Mouse (Mus musculus): ENCODE data around the gene Cog5.

The Cog5 gene

GRCm38 (mm10) chr12:31947476-31947875 lies 292.8 kb downstream of the Cog5 start:
- DNase-seq, result no peak

- DNase-seq, result no peak
Observed at GRCm38 (mm10) chr12:31948101-31949000, 293.7 kb downstream of the Cog5 start.

GRCm38 (mm10) chr12:31949193-31949741 lies 294.6 kb downstream of the Cog5 start:
- DNase-seq, result peak; percentile 89

DNA sequence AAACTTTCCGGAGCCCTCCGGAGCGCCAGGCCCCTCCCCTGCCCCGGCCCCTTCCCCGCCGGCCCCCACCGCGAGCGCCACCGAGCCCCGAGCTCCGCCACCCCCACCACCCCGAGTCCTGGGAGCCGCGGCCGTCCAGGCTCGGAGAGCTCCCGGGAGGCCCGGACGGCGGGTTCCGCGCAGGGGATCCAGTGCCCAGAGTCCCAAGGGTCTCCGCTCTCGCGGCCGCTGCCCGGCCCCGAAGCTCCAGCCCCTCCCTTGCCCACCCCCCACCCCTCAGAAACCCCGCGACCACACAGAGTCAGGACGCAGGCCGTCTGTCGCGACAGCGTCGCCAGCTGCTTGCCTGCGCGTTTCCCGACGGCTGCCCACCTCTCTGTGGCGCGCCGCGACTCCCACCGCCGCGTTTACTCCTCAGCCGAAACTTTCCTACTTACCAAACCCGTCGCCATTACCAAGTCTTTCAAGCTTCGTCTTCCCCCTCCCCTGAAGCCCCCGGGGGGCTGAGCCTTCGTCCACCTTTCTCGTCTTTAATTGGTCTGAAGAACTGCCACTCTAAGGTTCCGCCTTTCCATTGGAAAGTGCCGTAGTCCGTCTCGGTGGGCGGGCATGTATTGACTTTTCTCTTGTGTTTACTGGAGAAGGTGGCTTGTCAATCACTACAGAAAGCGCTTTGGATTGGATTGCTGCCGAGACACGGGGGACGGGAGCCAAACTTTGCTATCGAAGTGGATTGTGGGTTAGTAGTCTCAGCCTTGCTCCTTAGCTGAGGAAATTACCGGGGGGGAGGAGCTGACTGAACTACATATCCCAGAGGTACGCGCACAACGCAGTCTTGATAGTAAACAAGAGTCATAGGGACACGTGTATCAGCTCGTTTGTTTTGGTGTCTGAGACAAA lies 295.3 kb downstream of the Cog5 start, which contains the start of gene Hbp1:
TSS of gene Hbp1 (minus strand) at position 777 of the 900 bp plus-strand sequence.
- DNase-seq, result peak; percentile 99

GRCm38 (mm10) chr12:31950659-31951031 lies 296.0 kb downstream of the Cog5 start:
- DNase-seq, result peak; percentile 68

DNA sequence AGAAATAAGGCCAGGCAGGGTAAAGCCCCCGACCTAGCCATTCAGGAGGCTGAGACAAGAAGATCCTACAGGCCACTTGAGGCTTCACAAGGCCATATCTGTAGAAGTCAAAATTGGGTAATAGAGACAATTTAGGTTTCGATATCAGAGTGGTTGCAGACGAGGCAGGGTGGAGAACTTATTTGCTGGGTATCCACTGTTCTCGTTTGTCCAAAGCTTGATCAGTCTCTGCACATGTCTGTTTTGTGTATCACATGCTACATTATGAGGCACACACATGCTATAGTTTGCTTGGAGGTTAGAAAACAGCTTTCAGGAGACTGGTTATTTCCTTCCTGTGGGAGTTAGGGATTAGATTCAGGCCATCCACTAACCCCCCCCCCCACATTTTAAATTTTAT lies 301.2 kb downstream of the Cog5 start:
- no peak for DNase-seq

- DNase-seq, result no peak
Observed at GRCm38 (mm10) chr12:31964074-31964473, 309.4 kb downstream of the Cog5 start.

DNA sequence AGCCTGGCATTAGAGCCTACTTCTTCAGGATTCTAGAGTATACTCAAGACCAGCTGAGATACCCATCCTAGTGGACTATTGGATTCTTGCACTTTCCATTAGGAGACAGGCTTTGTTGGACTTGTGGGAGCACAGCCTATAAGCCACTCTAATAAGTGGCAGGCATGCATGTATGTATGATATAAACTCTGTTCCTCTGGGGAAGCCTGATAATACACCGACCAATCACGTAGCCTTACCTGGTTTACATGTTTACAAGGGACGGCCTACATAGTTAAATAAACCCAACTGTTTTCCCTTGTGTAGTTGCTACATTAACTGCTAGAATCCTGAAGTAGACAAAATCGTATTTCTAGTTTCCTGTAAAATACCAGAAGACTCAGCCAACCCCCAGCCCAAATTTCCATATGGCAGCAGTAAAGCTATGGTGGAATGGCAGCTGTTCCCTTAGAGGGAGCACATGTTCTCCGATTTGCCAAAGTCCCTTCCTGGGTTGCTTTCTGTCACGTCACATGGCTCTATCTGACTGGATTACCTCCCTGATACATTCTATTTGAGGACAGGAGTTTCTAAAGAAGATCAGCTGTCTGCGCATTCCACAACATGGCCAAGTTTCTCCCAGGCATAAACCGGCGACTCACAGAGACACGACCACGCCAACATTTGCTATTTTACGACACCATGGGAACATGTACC lies 311.0 kb downstream of the Cog5 start:
- no peak for DNase-seq

DNA sequence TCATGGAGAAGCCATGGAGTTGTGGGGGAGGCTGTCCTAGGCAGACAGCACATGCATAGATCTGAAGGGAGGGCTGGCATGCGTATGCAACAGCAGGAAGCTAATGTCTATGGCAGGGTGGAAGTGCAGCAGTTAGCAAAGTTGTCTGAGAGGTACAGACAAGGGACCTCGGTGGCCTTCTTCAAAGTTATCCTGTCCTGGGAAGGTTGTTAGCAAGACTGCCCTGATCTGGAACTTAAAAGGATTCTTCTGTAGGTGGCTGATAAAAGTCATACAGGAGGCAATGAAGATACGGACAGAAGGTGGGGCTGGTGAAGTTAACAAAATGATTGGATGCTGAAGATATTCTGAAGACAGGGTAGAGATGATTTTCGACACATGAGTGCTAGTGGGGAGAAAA lies 311.7 kb downstream of the Cog5 start:
- DNase-seq, result no peak

- DNase-seq, result no peak
Observed at GRCm38 (mm10) chr12:31967536-31967935, 312.9 kb downstream of the Cog5 start.

GRCm38 (mm10) chr12:31969111-31969510 lies 314.4 kb downstream of the Cog5 start:
- no peak for DNase-seq

DNA sequence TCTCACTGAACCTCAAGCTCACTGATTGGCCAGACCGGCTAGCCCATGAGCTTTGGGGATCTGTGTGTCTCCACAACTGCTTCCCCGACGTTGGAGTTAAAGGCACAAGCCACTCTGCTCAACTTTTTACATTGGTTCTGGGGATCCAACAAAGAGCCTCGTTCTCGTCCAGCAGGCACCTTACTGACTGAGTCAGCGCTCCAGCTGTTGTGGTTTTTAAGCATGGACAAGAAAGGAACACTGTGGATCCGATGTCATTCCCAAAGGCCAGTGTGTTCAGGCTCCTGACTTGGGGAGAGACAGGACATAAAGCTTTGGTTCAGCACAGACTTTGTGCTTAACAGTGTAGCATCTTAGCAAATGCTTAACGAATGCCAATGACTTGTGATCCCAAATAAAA lies 316.9 kb downstream of the Cog5 start:
- DNase-seq, result no peak

GRCm38 (mm10) chr12:31973473-31974172 lies 319.0 kb downstream of the Cog5 start:
- DNase-seq, result peak; percentile 47

- DNase-seq, result no peak
Observed at GRCm38 (mm10) chr12:31976544-31976943, 321.9 kb downstream of the Cog5 start.

GRCm38 (mm10) chr12:31977613-31978195 lies 323.0 kb downstream of the Cog5 start:
- no peak for DNase-seq

DNA sequence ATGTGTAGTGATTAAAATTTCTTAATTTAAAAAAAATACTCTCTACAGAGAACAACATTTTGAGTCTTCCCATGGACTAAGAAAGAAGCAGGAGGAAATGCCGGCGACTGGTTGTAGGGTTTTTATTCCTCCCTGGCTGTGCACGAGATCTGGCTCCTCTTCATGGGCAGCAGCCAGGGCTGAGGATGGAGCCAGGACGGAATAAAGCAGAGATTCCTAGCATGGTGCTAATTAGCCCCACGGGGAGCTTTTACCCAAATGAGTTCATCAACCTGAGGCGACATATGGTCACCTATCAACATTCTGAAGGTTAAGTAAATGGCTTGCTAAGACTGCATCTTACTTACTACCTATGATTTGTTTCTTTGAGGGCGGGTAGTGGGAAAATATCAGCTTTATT lies 328.6 kb downstream of the Cog5 start:
- no peak for DNase-seq

DNA sequence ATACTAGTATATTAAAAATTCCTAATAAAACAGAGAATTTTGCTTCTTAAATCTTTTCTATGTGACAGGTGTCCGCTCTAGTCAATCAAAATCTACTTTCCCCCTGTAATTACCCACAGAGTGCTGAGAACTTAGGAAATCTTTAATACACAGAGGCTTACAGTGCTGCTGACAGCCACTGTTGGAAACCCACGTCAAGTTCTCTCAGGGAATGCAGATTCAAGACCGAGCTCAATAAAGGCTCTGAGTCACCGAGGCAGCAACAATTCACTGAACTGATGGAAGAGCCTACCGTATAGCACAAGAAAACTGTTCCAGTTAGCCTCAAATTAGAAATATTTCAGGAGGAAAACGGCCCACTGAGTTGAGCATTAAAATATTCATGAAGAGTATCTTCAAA lies 329.1 kb downstream of the Cog5 start:
- no peak for DNase-seq

GRCm38 (mm10) chr12:31984206-31984605 lies 329.5 kb downstream of the Cog5 start:
- DNase-seq, result no peak

DNA sequence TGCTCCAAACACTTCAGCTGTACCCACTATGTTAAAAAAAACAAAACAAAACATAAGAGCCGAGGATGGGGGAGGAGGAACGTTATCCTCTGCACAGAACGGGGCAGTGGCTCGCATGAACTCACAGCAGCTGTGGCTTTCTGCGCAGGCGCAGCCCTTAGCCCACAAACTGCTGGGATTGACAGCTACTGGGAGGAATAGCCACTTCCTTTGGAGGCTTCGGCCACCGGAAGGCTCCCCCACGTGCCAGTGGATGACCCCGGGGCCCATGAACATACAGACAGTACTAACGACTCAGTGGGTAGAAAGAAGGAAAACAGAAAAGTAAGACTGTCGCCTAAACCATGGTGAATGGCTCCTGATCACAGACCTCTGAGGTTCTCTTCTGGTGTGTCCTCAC lies 330.0 kb downstream of the Cog5 start:
- DNase-seq, result no peak

DNA sequence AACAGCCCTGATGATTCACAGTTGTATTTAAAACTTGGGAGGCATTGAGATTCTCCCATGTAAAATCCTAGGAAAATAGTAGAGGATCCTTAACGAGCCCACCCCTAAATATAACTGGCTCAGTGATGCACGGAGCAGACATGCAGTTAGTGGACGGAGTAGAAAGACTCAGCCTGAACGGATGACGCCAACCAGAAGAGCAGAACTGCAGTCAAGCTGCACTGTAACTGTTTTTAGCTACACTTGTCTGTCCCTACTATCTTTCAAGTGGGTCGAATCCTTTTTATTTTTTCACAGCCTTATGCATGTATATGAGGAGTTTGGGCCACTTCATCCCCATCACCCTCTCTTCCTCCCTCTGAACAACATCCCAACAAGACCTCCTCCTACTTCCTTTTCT lies 331.1 kb downstream of the Cog5 start:
- no peak for DNase-seq

- DNase-seq, result no peak
Observed at GRCm38 (mm10) chr12:31986463-31986862, 331.8 kb downstream of the Cog5 start.

All from right cerebral cortex, postnatal 4 days (tissue).